Mouse (Mus musculus): Measurements from ENCODE around the gene AI464131. TPM values are rescaled to one million over a fixed set of nuclear protein-coding genes. Genes with fewer than 3 reads are reported as not detected.
"Not testable (repeated sequence)": the region's sequence is repeated elsewhere in the genome, so short reads cannot be mapped to it uniquely, and the experiment has no call there.

Gene AI464131
- total RNA-seq, 1 experiment = 6.4 TPM

DNA sequence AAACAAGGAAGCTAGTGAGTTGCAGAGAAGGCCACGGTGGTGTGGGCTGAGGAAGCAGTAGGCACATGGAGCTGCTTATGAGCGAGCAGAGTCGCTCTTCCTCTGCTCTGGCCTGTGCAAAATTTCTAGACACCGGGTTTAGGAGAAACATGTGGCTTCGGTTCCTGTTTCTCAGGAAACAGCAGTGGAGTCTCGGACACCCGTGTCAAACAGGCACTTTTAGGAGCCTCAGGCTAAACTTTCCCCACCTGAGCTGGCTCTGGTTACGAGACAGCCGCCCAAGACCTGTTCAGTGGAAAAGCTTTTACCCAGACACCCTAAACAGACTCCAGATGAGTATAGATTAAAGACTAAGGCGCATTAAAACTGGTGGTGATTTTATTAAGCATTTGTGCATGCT lies 33.7 kb downstream of the AI464131 start:
- Histone ChIP-seq H3K36me3 (ENCODE audit: control insufficient read depth, insufficient read depth, low read length, poor library complexity, severe bottlenecking) (no peaks in the 10 kb centered on the region), H3K4me3 (ENCODE audit: insufficient read depth in 1 of 2, low read depth in 1 of 2, low read length in 2 of 2, poor library complexity in 1 of 2, severe bottlenecking in 1 of 2) (no peak overlapping the region), H3K27ac (ENCODE audit: insufficient read depth, low read depth, low read length, poor library complexity, severe bottlenecking) (no peak overlapping the region), H3K9me3 (ENCODE audit: control insufficient read depth, insufficient read depth, low read depth, low read length) (no peaks in the 10 kb centered on the region), H3K4me1 (ENCODE audit: control insufficient read depth in 2 of 2, insufficient read depth in 2 of 2, low read length in 2 of 2, poor library complexity in 1 of 2) (0 out of 4 replicates have a peak, but pooled peaks cover 2 to 3% of the 10 kb centered on the region in 2 experiments), H3K9ac (ENCODE audit: insufficient read depth, low read depth, low read length, poor library complexity, severe bottlenecking) (no peak overlapping the region)
- in situ Hi-C loops (cut with MboI; ENCODE audit: low sequenced_read_pairs in 2 of 2, unreplicated experiment in 2 of 2) = no loop called here
- no peak for TF ChIP-seq HCFC1 (IDR thresholded peaks at IDR 0.05; ENCODE audit: borderline replicate concordance, insufficient read depth, low read length)
- no peak for TF ChIP-seq ZC3H11A (IDR thresholded peaks at IDR 0.05; ENCODE audit: borderline replicate concordance, low read depth, low read length)
- no peak for TF ChIP-seq CHD2 (IDR thresholded peaks at IDR 0.05; ENCODE audit: low read depth, low read length)
- TF ChIP-seq MAFK (IDR thresholded peaks at IDR 0.05; ENCODE audit: insufficient read depth, low read depth, low read length) = no peak
- TF ChIP-seq ZNF384 (IDR thresholded peaks at IDR 0.05; ENCODE audit: low read depth, low read length) = no peak
- no peak for DNase-seq (ENCODE audit: low read depth, low spot score)

DNA sequence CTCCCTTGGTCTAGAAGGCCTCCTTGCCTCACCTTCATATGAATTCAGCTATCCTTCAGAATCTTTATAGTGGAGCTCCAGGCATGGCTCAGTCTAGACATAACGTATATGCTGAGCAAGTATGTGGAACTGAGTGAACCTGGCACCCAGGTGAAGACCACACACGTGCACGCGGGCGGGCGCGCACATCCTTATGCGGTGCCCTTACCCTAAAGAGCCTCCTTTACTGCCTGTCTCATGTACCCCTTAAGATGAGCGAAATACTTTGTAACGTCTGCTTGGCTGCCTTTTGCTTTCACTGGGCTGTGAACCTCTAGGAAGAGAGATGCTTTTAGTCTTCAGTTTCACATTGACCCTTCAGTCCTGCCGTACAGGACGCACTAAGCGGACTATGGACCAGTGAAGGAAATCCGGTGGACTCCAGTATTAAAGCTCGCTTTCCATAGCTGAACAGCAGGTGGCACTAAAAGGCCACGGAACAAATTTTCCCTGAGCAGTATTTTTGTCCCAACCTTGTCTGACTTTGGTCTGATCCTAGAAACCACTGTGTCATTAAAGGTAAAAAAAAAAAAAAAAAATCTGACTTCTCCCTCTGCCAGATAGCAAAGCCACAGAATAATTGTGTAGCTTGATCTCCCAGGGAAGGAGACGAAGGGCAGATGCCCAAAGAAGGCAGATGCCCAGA lies 34.3 kb downstream of the AI464131 start:
- H3K4me3 ChIP-seq (ENCODE audit: insufficient read depth in 1 of 2, low read depth in 1 of 2, low read length in 2 of 2, poor library complexity in 1 of 2, severe bottlenecking in 1 of 2) = peak overlapping the region; percentile 64 to 65
- H3K4me1 ChIP-seq (ENCODE audit: control insufficient read depth in 2 of 2, insufficient read depth in 2 of 2, low read length in 2 of 2, poor library complexity in 1 of 2) = peaks cover 2 to 4% of the 10 kb centered on the region in 2 experiments; a peak in 2 of 4 replicates
- H3K9me3 ChIP-seq (ENCODE audit: control insufficient read depth, insufficient read depth, low read depth, low read length) = no peaks in the 10 kb centered on the region
- peak overlapping the region; percentile 66 for H3K9ac ChIP-seq (ENCODE audit: insufficient read depth, low read depth, low read length, poor library complexity, severe bottlenecking)
- in situ Hi-C loops (cut with MboI; ENCODE audit: low sequenced_read_pairs in 2 of 2, unreplicated experiment in 2 of 2) = no loop called here
- TF ChIP-seq MAFK (IDR thresholded peaks at IDR 0.05; ENCODE audit: insufficient read depth, low read depth, low read length) = no peak
- no peak for TF ChIP-seq HCFC1 (IDR thresholded peaks at IDR 0.05; ENCODE audit: borderline replicate concordance, insufficient read depth, low read length)
- peak; percentile 72 for TF ChIP-seq ZNF384 (IDR thresholded peaks at IDR 0.05; ENCODE audit: low read depth, low read length)
- TF ChIP-seq CHD2 (IDR thresholded peaks at IDR 0.05; ENCODE audit: low read depth, low read length) = no peak
- peak; percentile 80 for TF ChIP-seq ZC3H11A (IDR thresholded peaks at IDR 0.05; ENCODE audit: borderline replicate concordance, low read depth, low read length)
- no peak overlapping the region for H3K27ac ChIP-seq (ENCODE audit: insufficient read depth, low read depth, low read length, poor library complexity, severe bottlenecking)
- DNase-seq (ENCODE audit: low read depth, low spot score) = peak; percentile 53
- H3K36me3 ChIP-seq (ENCODE audit: control insufficient read depth, insufficient read depth, low read length, poor library complexity, severe bottlenecking) = no peaks in the 10 kb centered on the region

DNA sequence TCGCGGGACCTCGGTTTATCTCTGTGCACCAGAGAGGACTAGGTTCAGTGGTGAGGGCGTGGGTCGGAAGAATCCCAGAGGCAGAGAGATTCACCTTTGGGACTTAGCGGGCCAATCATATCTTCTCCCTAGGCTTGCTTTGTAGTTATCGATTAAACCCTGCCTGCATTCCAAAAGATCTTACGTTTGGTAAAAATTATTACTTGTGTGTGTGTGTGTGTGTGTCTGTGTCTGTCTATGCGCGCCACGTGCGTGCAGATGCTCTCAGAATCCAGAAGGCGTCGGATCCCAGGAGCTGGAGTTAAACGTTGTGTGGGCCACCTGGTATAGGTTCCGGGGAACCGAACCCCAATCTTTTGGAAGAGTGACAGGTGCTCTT lies 37.6 kb downstream of the AI464131 start:
- Histone ChIP-seq H3K4me3 (ENCODE audit: insufficient read depth in 1 of 2, low read depth in 1 of 2, low read length in 2 of 2, poor library complexity in 1 of 2, severe bottlenecking in 1 of 2) (peak overlapping the region; percentile 87 to 91), H3K4me1 (ENCODE audit: control insufficient read depth in 2 of 2, insufficient read depth in 2 of 2, low read length in 2 of 2, poor library complexity in 1 of 2) (peaks cover 2 to 4% of the 10 kb centered on the region in 2 experiments; a peak in 2 of 4 replicates), H3K27ac (ENCODE audit: insufficient read depth, low read depth, low read length, poor library complexity, severe bottlenecking) (no peak overlapping the region), H3K36me3 (ENCODE audit: control insufficient read depth, insufficient read depth, low read length, poor library complexity, severe bottlenecking) (peaks cover 2% of the 10 kb centered on the region; the same call in 1 of the 2 replicates), H3K9ac (ENCODE audit: insufficient read depth, low read depth, low read length, poor library complexity, severe bottlenecking) (peak overlapping the region; percentile 97), H3K9me3 (ENCODE audit: control insufficient read depth, insufficient read depth, low read depth, low read length) (peaks cover 2% of the 10 kb centered on the region; the same call in 1 of the 2 replicates)
- no peak for DNase-seq (ENCODE audit: low read depth, low spot score)
- no peak for TF ChIP-seq ZNF384 (IDR thresholded peaks at IDR 0.05; ENCODE audit: low read depth, low read length)
- in situ Hi-C loops (cut with MboI; ENCODE audit: low sequenced_read_pairs in 2 of 2, unreplicated experiment in 2 of 2) = no loop called here

DNA sequence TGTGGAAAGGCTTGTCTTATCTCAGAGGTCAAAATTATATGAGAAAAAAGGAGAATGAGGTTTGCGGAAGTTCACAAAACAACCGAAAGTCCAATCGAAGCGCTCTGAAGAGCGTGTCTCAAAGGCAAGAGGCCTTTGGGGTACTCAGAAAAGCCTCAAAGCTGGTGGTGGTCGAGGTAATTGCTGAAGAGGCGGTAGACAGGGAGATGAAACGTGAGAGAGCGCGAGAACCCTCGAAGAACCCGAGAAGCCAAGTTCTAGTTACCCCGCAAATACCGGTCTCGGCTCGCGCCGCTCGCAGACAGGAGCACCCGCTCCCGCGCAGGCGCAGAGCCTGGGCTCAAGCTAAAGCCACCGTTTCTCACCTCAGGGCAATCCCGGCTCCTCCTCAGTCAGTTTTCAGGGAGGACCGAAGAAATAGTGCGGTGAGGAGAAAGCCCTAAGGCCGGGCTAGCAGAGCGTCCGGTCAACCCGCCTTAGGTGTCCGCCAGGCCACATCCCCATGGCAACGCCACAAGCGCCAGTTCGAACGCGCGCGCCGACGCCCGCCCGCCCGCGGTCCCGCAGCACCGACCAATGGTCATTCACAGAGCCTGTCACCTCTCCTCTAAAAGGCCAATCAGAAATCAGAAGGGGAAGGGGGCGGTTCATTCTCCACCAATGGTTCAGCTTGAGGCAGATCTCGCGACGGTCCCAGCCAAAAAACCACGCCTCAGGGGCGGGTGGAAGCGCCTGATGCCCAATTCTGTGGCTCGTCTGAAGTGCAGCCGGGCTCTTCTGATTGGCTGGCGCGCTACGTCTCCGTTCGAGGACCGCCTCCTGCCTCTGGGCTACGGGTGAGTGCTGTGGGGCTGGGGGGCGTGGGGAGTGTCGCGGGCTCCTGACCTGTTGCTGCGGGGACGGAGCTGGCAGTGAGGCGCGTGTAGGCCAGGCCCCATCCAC lies 38.3 kb downstream of the AI464131 start, which contains the start of the genes Kif24 and Nudt2:
TSS of gene Kif24 (minus strand) at position 543 of the 942 bp plus-strand sequence.
TSS of gene Nudt2 (plus strand) at position 807 of the 942 bp plus-strand sequence.
- in situ Hi-C loops (cut with MboI; ENCODE audit: low sequenced_read_pairs in 2 of 2, unreplicated experiment in 2 of 2) = no loop called here
- Histone ChIP-seq H3K9ac (ENCODE audit: insufficient read depth, low read depth, low read length, poor library complexity, severe bottlenecking) (peak within 1 kb of the TSS; percentile 97), H3K9me3 (ENCODE audit: control insufficient read depth, insufficient read depth, low read depth, low read length) (peaks cover 4% of the 10 kb centered on the region), H3K4me3 (ENCODE audit: insufficient read depth in 1 of 2, low read depth in 1 of 2, low read length in 2 of 2, poor library complexity in 1 of 2, severe bottlenecking in 1 of 2) (peak within 1 kb of the TSS; percentile 87 to 91), H3K27ac (ENCODE audit: insufficient read depth, low read depth, low read length, poor library complexity, severe bottlenecking) (peak within 1 kb of the TSS; percentile 76; the same call in 1 of the 2 replicates), H3K36me3 (ENCODE audit: control insufficient read depth, insufficient read depth, low read length, poor library complexity, severe bottlenecking) (peaks cover 2% of the 10 kb centered on the region; the same call in 1 of the 2 replicates), H3K4me1 (ENCODE audit: control insufficient read depth in 2 of 2, insufficient read depth in 2 of 2, low read length in 2 of 2, poor library complexity in 1 of 2) (peaks cover 2 to 4% of the 10 kb centered on the region in 2 experiments; a peak in 2 of 4 replicates)
- TF ChIP-seq ZC3H11A (IDR thresholded peaks at IDR 0.05; ENCODE audit: borderline replicate concordance, low read depth, low read length) (no peak), CHD2 (IDR thresholded peaks at IDR 0.05; ENCODE audit: low read depth, low read length) (peak; percentile 98), HCFC1 (IDR thresholded peaks at IDR 0.05; ENCODE audit: borderline replicate concordance, insufficient read depth, low read length) (peak; percentile 57; the same call in 1 of the 2 replicates), ZNF384 (IDR thresholded peaks at IDR 0.05; ENCODE audit: low read depth, low read length) (no peak)
- DNase-seq (ENCODE audit: low read depth, low spot score) = peak; percentile 99

DNA sequence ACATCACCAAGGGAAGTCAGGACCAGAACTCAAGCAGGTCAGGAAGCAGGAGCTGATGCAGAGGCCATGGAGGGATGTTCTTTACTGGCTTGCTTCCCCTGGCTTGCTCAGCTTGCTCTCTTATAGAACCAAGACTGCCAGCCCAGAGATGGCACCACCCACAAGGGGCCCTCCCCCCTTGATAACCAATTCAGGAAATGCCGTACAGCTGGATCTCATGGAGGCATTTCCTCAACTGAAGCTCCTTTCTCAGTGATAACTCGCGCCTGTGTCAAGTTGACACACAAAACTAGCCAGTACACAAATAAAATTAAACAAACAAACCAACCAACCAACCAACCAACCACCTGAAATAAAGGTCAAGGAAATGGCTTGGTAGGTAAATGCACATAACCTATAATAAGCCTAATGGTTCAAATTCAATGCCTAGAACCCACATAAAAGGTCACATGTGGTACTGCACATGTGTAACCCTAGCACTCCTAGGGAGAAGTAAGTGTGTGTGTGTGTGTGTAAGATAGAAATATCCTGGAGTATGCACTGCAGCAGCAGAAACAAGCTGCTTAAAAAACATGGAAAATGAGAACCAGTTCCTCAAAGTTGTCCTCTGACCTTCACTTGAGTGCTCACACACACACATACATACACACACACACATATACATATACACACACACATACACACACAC lies 39.7 kb downstream of the AI464131 start:
- DNase-seq (ENCODE audit: low read depth, low spot score); H3K4me1 ChIP-seq (ENCODE audit: control insufficient read depth in 2 of 2, insufficient read depth in 2 of 2, low read length in 2 of 2, poor library complexity in 1 of 2); in situ Hi-C loops (cut with MboI; ENCODE audit: low sequenced_read_pairs in 2 of 2, unreplicated experiment in 2 of 2); H3K9ac ChIP-seq (ENCODE audit: insufficient read depth, low read depth, low read length, poor library complexity, severe bottlenecking); H3K27ac ChIP-seq (ENCODE audit: insufficient read depth, low read depth, low read length, poor library complexity, severe bottlenecking); H3K4me3 ChIP-seq (ENCODE audit: insufficient read depth in 1 of 2, low read depth in 1 of 2, low read length in 2 of 2, poor library complexity in 1 of 2, severe bottlenecking in 1 of 2); H3K9me3 ChIP-seq (ENCODE audit: control insufficient read depth, insufficient read depth, low read depth, low read length); H3K36me3 ChIP-seq (ENCODE audit: control insufficient read depth, insufficient read depth, low read length, poor library complexity, severe bottlenecking): not testable (repeated sequence)

Data from ES-E14 (cell line).